Mouse (Mus musculus) megakaryocyte progenitor cell, adult 5-6 weeks (primary cell): ENCODE results near the gene Lrrc4c. TPM values are rescaled to one million over a fixed set of nuclear protein-coding genes. Genes with fewer than 3 reads are reported as not detected.

Experiments used
- ATAC-seq: replicated peaks from 2 replicates; pipeline ENCODE4 v1.8.0; 2016; ENCODE audit warnings: mild to moderate bottlenecking, moderate TSS enrichment, inconsistent platforms; ENCODE audit not compliant: poor library complexity
- total RNA-seq, 2 experiments: library from RNA; stranded (forward) in 1 of 2; stranded (reverse) in 1 of 2; fragments of 157-497, 149-512 nt in 1 of 2; fragments of 200-1000 nt in 1 of 2; gene quantifications; 2 replicates each; pipeline versions ENCODE4 v1.2.3 to v1.2.4; 2015 to 2017

Gene Lrrc4c
- total RNA-seq, 2 experiments from 2014 or later: not detected

DNA sequence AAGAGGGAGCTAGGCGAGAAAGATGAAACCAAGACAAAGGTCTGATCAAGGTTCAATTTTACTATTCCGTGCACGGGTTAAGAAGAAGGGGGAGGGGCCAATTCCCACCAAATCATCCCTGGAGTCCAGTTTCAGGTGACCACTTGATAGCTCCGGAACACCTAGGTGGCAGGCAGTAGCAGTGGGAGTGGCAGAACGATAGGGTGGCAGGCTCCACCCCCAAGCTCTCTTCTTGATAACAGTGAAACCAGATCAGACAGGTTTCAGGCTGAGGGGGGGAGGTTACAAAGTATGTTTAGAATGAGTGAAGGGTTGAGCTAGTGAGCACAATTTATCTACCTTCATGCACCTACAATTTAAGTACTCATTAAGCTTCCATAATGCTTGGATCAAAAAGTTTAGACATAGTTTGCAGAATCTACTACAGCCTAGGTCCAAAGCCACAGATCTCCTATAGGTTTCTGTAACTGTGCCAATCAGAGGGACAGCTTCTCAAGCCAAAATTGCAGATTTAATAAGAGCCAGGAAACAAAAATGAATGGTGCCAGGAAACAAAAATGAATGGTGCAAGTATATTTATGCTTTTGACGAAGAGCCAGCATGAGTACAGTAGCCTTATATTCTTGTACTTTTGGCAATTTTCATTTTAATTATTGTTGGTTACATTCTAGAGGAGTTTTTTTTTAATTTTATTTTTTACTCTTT lies 478.9 kb downstream of the Lrrc4c start:
- ATAC-seq: no peak

DNA sequence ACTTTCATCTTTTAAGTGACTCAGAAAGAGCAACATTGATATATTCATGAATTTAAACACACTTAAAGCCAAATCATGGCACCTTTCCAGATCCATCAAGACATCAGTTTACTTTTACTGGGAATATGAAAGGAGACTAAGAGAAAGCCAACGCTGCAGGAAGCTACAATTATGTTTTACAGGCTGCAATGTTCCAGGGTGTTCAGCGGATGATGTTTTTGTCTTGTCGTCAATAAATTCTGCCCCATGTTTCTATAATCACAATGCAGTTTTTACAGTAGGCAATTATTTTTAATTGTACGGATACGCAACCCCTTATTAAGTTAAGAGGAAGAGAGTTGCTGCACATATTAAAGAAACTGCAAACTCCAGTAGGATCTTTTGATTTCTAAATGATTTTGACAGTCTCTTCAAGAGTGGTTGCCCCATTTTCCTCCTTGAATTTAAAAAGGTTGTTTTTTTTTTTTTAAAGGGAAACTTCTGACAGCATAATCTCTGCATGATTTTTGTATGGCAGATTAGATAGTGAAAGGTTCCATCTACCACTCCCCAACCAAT lies 532.9 kb downstream of the Lrrc4c start:
- ATAC-seq: no peak

DNA sequence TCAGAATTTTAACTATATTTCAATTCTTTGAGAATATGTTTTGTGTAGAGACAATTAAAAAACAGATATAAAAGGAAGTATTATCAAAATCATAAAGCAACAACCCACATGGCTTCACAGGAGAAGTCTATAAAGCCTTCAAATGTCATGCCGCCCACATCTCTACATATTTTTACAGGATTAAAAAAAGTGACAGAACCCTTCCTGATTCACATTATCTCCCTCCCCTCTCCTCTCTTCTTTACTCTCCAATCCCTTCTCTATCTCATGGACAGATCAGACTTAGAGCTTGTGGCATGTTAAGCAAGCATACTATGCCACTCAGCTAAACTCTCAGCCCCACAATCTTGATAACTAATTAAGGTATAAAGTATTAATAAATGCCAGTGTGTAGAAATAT lies 535.8 kb downstream of the Lrrc4c start:
- ATAC-seq: no peak

DNA sequence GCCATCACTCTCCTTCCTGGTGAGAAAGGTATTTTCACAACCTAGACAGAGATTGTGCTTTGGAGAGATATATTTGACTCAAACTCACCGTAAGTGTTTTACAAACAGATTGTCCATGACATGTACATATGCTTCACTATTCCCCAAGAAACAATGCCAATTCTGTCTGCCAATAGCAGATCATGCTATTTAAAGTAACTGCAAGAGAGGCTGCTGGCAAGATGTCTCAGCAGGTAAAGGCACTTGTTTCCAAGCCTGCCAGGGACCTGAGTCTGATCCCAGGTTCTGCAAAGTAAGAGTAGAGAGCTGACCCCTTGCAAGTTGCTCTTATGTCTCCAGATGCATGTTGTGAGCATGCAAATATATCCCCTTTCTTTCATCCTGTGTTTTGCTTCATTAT lies 558.1 kb downstream of the Lrrc4c start:
- ATAC-seq: no peak

DNA sequence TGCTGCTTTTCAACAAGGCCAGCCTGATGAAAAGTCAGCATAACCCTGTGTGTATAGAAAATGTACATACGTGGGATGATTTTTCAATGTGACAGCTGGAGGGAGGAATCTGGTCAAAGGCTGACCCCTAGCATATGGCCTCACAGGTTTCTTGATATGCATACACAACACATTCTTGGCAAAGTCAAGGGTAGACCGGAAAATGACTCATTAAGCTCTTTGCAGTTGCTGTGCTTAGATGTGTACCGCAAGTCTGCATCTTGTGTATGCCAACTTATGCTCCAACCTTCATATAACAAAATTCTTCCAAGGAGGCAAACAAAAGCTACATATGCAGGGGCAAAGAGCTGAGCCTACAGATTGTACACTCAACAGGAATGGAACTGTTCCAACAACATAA lies 631.6 kb downstream of the Lrrc4c start:
- ATAC-seq: no peak

DNA sequence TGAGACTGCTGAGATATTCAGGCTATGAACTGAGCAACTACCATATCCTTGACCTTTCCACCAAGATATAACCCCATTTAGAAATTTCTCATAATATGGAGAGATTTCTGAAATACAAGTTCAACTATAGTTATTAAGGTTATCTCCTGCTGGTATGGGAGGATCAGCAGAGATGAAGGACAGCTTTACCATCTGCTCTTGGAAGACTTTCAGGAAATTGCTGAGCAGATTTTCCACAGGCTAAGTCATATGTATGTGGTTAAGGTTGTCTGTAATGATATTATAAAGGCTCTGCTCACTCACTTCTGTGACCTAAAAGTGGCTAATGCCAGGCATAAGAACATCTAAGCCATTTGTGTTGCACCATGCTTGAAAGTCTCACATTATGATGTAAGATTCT lies 681.6 kb downstream of the Lrrc4c start:
- ATAC-seq: no peak

DNA sequence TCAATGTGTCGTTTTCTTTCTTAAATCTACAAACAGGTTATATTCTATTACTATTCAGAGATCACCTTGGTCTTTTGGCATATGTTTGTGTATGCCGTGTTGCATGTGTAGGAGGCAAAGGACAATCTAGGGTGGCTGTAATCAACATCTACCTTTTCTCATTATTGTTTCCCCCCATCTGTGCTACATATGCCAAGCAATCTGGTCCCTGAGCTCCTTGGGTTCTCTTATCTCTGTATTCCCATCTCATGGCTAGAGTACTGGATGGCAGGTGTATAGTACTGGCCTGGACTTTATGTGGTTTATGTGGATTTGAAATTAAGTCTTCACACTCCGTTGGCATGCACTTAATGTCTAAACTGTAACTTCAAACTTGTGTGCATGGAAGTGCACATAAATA lies 700.4 kb downstream of the Lrrc4c start:
- ATAC-seq: no peak

DNA sequence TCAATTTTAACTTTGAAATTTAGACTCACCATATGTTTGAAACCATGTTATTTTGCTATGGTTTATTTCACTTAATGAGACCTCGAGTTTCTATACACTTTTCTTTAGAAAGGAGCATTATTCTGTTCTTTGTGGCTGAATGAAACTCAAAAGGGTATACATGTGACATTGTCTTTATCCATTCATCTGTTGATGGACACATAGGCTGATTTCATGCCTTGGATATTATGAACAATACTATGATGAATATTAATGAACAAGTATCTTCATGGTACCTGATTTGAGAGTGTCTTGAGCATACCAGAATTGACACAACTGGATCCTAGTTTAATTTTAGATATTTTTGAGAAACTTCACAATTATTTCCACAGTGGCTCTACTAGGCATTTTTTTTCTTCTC lies 709.0 kb downstream of the Lrrc4c start:
- no peak for ATAC-seq

DNA sequence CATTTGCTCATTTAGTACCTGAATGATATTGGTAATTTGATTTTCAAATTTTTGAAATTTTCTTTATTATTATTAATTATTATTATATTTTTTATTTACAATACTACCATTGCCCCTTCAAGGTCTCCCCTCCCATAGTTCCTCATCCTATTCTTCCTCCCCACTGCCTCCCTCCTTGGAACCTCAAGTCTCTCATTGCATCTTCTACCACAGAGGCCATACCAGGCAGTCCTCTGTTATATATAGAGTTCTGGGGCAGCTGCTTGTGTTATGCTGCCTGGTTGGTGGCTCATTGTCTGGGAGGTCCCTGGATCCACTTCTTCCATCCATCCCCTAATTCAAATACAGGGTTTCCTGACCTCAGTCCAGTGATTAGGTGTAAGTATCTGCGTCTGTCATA lies 709.6 kb downstream of the Lrrc4c start:
- ATAC-seq: no peak

DNA sequence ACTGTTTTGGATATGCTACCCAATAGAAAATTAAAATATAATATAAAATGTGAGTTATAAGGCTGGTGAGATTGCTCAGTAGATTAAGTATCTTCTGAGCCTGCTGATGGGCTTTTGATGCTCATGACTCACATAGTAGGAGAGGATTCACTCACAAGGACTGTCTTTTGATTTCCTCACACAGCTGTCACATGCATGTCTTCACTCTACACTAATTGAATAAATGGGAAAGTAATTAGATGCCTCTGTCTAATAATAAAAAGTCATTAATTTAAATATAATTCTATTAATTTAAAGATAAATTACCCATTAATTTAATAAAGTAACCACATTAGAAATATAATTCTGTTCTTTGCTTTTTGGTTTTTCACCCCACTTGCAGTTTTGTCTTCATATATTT lies 718.4 kb downstream of the Lrrc4c start:
- no peak for ATAC-seq

DNA sequence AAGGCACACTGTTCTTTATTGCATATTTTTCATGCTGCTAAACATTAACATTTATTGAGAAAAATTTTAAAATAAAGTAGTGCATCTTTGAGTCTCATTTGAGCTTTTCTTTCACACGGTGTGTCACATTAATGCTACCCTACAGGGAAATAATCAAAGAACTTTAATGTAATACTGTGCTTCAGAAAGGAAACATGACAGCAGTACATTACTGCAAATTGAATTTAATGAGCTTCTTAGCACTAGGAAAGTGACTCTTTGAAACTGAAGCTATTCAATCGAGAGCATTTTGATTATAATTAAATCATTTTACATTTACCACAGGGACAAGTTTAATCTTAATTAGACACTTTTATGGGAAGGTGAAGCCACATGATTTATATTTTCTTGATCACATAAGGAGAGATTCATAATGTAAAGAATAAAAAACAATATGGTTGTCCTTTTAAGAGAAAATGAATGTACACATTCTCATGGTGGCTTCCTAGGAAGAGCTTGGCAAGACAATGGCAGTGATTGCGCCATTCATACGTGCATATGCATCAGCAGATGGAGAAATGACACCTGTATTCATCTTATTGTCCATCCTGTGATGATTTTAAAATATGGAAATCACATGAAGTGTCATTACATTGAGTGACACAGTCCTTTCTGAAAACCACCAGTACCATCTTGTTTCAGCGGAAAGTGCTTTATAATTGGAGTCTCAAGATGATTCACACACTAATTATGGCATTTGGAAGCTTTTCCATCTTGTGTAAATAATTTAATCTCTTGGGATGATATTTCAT lies 719.2 kb downstream of the Lrrc4c start:
- no peak for ATAC-seq

DNA sequence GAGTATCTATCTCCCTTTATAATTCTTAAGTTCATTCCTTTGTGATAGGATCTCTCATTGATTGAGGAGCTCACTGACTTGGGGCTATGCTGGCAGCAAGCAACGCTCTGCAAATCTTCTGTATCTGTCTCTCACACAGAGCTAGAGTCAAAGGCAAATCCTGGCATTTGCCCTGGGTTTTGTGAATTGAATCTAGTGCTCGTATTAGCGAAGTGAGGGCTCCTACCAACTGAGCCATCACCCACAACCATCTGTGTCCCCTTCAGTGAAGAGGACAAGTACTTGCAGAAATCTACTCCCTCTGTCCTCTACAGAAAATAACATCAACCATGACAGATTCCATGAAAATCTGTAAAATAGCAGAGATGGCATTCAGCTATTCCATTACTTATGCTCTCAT lies 726.0 kb downstream of the Lrrc4c start:
- ATAC-seq: no peak

DNA sequence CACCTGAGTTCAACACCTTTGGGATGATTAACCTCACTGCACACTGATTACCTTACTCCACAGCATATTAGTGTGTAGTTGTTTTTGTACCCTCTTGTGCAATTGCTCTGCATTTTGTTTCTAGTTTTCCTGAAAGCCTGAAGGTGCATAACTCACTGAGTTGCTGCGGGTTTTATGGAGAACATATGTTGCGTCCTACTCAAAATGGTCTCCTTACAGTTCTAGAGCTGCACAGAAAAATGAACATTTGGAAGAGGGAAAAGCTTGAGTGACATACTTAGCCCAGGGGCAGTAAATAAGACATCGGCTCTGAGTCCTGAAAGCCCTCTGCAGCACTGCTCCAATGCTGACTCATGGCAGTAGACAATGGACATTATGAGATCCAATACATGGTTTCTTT lies 727.7 kb downstream of the Lrrc4c start:
- no peak for ATAC-seq

DNA sequence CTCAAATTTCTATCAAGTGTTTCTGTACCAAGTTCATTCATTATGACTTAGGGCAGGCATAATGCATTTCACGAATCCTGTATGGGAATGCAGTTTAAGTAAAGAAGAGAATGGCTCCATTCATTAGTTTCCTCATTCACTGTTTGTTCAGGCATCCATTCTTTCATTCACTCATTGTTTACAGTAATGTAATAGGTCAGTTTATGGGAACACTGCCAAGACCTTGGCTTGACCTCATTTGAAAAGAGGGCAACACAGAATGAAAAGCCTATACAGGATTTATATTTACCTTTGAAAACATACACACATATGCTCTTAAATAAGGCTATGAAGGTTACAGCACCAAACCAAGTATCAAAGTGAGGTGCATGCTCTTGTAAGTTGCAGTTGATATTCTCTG lies 762.2 kb downstream of the Lrrc4c start:
- ATAC-seq: no peak

DNA sequence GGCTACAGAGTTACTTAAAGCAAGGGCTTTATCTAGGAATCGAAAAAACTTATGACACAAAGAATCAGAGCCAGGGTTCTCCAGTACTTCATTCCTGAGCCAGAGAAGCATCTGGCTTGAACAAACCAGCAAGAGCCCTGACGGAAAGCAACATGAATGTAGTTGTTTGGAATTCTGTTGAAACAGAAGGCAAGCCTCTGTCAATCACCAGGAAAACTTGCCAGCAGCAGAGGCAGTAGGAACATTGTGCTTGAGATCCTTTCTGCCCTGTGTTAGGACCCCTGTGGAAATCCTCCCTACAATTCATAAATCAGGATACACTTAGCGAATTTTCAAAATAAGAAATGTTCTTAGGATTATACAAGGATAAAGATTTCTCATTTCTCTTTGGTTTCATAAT lies 780.0 kb downstream of the Lrrc4c start:
- no peak for ATAC-seq

DNA sequence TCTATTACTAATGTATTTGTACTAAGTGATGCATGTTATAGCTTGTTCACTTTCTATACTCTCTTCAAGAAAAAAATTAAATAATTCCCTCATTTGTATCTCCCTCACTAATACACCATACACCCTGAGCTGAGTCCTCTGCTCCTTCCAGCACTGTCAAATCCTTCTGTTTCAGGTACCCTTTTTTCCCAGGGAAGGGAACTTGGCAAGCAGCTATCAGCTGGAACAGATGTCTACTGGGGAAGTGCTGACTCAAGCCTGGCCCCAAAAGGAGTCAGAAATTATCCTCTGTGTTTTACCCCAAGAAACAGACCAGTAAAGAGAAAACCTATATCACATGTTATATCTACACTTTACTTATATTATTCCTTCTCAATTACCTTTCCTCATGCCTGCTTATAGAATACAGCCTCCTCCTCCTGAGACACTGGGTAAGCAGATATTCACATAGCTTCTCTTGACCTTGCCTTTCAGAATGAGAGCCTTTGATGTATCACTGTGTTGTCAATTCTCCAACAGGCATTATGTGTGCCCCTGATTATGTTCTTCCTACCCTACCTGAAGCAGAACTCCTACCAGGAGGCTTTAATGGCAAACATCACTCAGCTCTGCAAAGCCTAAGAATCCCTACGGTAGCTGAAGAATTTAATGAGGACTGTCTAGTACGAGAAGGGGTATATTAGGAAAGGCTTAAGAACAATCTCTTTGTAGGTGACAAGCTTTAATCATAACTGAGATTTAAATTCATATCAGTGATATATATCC lies 785.6 kb downstream of the Lrrc4c start:
- no peak for ATAC-seq

DNA sequence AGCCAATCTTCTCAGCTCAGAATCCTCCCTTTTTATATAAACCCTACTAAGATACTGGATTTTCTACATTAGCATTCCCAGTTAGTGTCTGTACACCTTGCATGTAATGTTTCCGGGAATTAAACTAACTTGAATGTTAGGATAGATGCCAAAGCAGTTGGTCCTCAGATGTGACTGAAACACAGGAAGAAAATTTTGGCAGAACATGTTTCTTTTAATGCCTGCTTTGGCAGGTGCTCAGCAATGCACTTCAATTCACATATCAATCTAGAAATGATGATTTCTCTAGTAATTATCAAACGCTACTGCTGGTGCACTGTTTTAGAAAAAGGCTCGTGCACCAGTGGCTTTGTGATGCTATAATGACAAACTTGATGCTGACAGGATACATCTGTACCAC lies 806.3 kb downstream of the Lrrc4c start:
- no peak for ATAC-seq

DNA sequence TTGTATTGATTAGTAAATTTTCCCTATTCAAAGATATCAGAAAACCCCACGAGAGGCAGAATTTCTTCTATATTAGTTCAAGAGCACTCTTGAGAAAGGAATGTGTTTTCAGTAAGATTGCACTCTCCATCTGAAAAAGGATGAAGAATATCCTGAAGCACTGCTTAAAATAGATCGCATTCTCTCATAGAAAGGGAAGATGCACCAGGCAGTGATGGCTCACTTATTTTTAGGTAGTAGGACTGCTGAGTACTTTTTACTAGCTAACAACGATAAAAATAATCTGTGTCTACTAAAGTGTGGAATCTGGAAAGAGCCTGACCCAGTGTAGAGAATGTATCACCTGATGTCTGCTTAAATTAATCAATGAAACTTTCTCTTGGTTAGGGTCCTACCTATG lies 820.5 kb downstream of the Lrrc4c start:
- no peak for ATAC-seq

DNA sequence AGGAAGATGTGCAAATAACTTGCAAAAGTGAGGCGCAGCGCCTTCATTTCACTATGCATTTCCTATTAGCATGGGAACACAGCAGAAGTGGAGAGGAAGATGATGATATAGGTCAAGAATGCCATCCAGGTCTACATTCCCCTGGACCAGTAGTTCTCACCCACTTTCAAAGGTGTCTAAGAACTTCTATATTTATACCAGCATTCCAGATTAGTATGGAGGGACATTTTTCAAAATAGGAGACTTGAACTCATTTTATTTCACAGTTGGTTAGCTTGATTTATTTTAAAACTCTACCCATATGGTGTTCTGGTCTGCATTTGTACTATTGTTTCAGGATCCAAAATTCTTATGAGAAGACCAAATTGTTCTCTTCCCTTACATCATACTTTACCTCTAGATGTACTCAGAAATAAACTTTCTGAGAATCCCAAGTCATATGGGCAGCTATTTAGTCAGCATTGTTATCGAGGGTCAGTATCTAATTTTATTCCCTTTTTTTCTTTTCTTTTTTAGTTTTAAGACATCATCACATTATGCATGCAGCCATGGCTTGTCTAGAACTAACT lies 833.7 kb downstream of the Lrrc4c start:
- no peak for ATAC-seq

DNA sequence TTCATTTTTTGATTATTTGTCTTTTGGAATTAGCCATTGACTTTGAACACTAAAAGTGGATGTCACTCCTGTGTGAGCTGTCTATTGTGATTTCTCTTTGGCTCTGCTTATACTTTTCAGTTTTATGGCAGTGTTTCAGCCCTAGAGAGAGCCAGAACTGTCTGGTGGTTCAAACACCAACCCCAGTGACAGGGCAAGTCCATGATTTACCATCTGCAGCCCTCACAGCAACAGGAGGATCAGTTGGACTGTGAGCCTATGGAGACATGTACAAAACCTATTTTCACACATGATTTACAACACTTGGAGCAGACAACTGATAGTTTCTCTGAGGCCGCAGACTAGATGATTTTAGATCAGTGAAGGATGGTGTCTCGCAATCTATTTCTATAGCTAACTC lies 847.8 kb downstream of the Lrrc4c start:
- ATAC-seq: no peak

DNA sequence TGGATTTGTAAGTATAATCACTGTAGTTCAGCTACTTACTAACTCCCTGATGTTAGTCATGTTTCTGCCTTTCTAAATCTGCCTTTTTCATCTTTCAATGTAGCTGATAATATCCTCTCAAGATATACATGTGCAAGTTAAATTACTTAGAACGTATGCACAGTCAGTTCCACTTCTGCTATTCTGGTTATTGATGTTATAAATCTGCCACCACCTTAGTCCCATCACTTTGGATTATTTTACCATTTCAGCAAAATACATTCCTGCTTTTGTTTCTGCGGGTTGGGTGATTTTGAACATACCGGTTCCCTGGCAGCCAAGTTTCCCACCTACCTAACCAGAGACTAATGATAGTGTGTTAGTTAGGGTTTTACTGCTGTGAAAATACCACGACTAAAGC lies 860.4 kb downstream of the Lrrc4c start:
- no peak for ATAC-seq
